Mouse (Mus musculus) heart, postnatal 0 days (tissue): Measurements from ENCODE around the gene Gnl1.

Source experiments
- CTCF ChIP-seq: IDR thresholded peaks from 2 replicates; pipeline ENCODE4 v1.5.1; 2016; ENCODE audit warnings: antibody characterized with exemption, control low read depth, low read depth
- EP300 ChIP-seq: IDR thresholded peaks from 2 replicates; pipeline ENCODE4 v1.6.1; 2016; ENCODE audit warnings: antibody characterized with exemption, low read depth

- TF ChIP-seq CTCF (no peak), EP300 (no peak)
These were observed at the start of gene Gnl1, which contains the start of gene Prr3 for GRCm38 (mm10) chr17:35979401-35980362.
